Mouse (Mus musculus) brain, embryonic 14.5 days (tissue): Measurements from ENCODE around the gene Slc17a1. TPM values are rescaled to one million over a fixed set of nuclear protein-coding genes. Genes with fewer than 3 reads are reported as not detected.

ENCODE experiments used
- DNase-seq: peaks from one replicate; pipeline ENCODE4 v3.0.0-alpha.2; 2011; ENCODE audit warnings: low read depth
- CTCF ChIP-seq: fragments of 200-500 bp; IDR thresholded peaks from 2 replicates; pipeline ENCODE4 v1.5.1; 2012; ENCODE audit warnings: inconsistent platforms, mild to moderate bottlenecking, moderate library complexity, borderline replicate concordance; ENCODE audit not compliant: insufficient read depth, insufficient read length; ENCODE audit errors: extremely low read depth
- POLR2A ChIP-seq: fragments of 200-500 bp; IDR thresholded peaks from 2 replicates; pipeline ENCODE4 v1.6.1; 2012; ENCODE audit warnings: mild to moderate bottlenecking, inconsistent platforms, borderline replicate concordance; ENCODE audit not compliant: poor library complexity, insufficient read depth, insufficient read length, severe bottlenecking; ENCODE audit errors: extremely low read depth
- polyA plus RNA-seq: library from polyadenylated mRNA; depleted of rRNA; stranded (reverse); fragments of >200 nt; gene quantifications from 2 replicates; pipeline ENCODE4 v1.2.3, GENCODE M21; 2012

Gene Slc17a1
- polyA plus RNA-seq, 1 experiment = not detected

GRCm38 (mm10) chr13:23864711-23865110 is 2.8 kb upstream of the Slc17a1 start:
- TF ChIP-seq POLR2A (no peak), CTCF (no peak)
- no peak for DNase-seq

DNA sequence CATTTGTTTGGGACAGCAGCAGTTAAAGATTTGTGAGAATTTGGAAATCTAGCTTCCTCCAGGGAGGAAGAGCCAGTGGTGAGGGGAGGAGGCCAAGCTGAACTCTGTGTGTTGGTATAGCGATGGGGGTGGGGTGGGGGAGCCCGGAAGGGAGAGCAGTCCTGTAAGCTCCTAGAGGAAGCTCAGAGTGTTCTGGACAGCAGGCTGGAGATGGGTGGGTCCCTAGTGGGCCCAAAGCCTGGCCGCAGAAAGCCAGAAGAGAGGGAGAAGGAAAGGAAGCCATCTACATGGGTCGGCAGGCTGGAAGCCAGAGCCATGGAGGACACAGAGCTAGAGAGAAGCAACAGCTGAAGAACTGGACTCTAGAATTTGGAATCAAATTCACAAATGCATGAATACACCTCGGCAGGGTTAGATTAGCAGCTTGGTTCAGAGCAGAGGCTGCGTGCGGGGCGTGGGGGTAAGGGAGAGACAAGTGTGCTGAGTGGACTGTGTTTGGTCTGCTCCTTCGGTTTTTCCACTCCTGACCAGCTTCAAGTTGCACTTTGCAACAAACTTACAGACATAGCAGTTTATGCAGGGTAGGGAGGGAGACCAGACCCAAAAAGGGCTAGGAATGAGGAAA is 1.4 kb upstream of the Slc17a1 start:
- no peak for TF ChIP-seq POLR2A
- no peak for TF ChIP-seq CTCF
- no peak for DNase-seq

GRCm38 (mm10) chr13:23867000-23867399 is 550 bp upstream of the Slc17a1 start:
- DNase-seq = no peak
- no peak for TF ChIP-seq CTCF
- no peak for TF ChIP-seq POLR2A

- TF ChIP-seq POLR2A (no peak), CTCF (no peak)
- DNase-seq = no peak
Measured at GRCm38 (mm10) chr13:23868790-23869533, 1.4 kb downstream of the Slc17a1 start.

- TF ChIP-seq POLR2A (no peak), CTCF (no peak)
- no peak for DNase-seq
Measured at GRCm38 (mm10) chr13:23869996-23870395, 2.4 kb downstream of the Slc17a1 start.

DNA sequence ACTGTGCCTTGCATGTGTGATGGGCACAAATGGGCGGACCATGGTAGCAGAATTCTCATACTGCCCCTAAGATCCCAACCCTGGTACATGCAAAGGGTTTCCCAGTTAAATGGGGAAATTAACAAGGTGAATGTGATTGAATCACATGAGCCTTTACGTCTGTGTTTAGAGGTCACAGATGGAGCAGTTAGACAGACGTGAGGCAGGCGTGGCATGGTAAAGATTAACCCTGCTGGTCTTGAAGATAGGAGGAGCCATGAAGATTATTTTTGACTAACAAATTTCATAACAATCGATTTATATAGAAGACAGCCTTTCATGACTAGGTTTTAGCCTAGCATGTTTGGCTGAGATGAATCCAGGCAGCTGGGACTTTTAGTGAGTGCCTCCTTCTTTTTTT is 5.6 kb downstream of the Slc17a1 start:
- no peak for DNase-seq
- TF ChIP-seq POLR2A = no peak
- no peak for TF ChIP-seq CTCF

GRCm38 (mm10) chr13:23879106-23879505 is 11.6 kb downstream of the Slc17a1 start:
- TF ChIP-seq POLR2A (no peak), CTCF (no peak)

DNA sequence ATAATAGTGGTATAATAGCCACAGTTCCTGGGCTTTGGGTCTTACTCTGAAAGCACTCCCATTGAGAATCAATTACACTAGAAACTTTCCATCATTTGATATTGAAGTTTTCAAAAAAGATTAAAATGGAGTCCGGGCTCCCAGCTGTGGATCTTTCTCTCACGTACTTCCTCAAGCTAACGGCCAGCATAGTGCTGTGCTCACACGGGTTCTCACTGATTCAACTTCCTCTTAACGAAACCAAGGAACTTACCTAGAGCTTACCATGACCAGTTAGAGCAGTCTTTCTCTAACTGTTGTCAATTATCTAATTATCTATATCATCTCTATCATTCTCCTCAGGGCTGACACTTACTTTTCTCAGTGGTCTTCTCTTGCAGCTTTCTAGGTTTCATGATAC is 12.1 kb downstream of the Slc17a1 start:
- no peak for TF ChIP-seq POLR2A
- TF ChIP-seq CTCF = no peak
- no peak for DNase-seq

More at GRCm38 (mm10) chr13:23879106-23879505, 11.6 kb downstream of the Slc17a1 start:
- no peak for DNase-seq

- TF ChIP-seq POLR2A (no peak), CTCF (peak; percentile 53; the same call in 1 of the 2 replicates)
- DNase-seq = peak; percentile 50
Measured at GRCm38 (mm10) chr13:23885540-23885939, 18.0 kb downstream of the Slc17a1 start.

DNA sequence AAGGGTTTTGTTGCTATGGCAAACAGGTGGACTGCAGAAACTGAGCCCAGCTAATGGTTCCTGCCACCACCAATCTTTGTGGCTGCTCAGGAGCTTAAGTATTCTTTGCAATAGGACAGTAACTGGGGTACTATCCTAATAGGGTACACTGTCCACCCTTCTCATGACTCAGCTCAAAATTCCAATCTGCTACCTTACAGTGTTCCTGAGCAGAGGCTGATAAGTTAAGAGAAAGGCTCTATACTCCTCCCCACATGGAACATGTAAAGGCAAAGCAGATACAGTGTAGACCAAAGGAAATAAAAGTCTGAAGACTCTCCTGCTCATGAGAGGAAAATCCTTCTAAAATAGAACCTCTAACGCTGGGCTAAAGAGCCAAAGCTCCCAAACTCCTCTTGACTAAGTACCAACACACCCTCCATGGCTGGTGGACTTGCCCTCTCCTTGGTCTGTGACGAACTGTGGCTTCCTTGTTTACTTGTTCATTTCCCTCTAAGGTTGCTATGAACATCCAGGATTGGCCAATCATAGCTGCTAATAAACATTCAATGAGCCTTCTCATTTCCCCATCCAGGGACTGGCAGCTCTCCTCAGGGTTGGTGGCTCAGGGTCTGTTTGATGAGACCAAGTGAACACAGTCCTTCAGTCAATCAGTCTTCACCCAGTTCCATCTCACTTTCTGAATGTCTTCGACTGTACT is 19.6 kb downstream of the Slc17a1 start:
- DNase-seq = no peak
- TF ChIP-seq POLR2A = no peak
- TF ChIP-seq CTCF = no peak

DNA sequence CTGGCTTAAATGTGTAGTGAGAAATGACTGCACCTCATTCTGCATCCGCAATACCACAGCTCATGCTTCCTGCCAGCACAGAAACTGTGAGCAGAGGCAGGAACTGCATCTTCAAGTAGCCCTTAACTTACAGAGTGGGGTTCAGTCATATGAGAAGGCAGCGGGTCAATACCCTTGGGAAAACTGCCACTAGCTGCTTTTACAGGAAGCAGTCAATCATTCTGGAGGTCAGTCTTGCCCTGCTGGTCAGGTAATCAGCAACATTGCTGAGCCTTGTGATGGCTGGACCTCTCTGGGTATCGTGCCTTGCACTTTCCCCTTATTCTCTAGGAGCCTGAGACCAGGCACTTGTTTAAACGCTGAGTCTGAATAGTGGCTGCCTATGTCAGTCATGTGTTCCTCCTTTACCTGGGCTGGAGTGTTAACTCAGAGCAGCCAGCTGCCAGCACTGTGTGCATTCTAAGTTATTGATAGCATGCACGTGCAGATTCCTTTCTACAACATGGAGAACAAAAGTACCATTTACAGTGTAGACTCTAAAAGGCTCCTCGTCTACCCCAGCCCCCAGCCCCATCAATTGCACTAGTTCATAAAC is 21.6 kb downstream of the Slc17a1 start:
- TF ChIP-seq CTCF (no peak), POLR2A (no peak)
- no peak for DNase-seq

GRCm38 (mm10) chr13:23892592-23893268 is 25.2 kb downstream of the Slc17a1 start:
- DNase-seq = no peak
- TF ChIP-seq POLR2A = no peak
- TF ChIP-seq CTCF = no peak
